In the genomic region with DNA sequence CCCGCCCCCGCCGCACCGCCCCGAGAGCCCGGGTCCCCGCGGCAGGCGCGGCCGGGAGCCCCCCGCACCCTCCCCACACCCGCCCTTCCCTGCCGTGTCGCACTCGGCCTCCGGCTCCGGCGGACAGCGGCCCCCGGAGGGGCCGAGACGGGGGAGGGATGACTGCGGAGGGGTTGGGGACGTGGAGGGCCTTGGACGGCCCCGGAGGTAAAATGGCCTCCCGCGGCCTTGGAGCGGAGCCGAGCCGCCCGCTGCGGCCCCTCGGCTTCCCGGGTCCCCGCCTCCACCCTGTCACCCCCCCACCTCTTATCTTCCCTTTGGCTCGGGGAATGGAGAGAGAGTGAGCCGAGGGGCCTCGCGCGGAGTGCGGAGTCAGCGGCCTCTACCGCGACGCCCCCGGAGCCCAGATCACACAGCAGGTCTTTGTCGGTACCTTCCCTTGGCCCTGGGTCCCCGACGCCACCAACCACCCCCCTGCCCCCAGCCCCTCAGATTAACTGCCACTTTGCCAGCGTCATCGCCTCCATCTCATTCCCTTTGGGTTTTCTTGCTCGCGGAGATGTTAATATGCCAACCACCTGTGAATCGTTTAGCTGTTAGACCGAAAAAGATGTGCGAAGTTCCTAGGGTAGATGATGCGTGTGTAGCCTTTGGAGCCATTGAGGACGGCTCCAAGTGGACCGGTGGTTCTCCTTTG, we compare ENCODE assay signal across 8 mouse cellular contexts. TPM values are rescaled to one million over a fixed set of nuclear protein-coding genes. Genes with fewer than 3 reads are reported as not detected.
DNase-seq lines count a peak whose midpoint lies in the region; ATAC-seq and TF ChIP-seq lines count a peak whose summit lies in the region.

No protein-coding gene starts in this region.

- no peaks in the 10 kb centered on the region for H3K27me3 ChIP-seq in forebrain, embryonic 15.5 days
- H3K27me3 ChIP-seq in hindbrain, postnatal 0 days (ENCODE audit: insufficient read depth, low read length), result no peaks in the 10 kb centered on the region
- no peaks in the 10 kb centered on the region for H3K27me3 ChIP-seq in liver, embryonic 14.5 days (ENCODE audit: control insufficient read depth, insufficient read depth, low read length)
- 0 out of 2 replicates have a peak, but pooled peaks cover 2% of the 10 kb centered on the region for H3K27me3 ChIP-seq in neural tube, embryonic 12.5 days (replicated peaks)
- H3K27me3 ChIP-seq in thymus, adult 2 months (ENCODE audit: control insufficient read depth, insufficient read depth, low read length), result no peaks in the 10 kb centered on the region

- no peaks in the 10 kb centered on the region for H3K9me3 ChIP-seq in forebrain, embryonic 15.5 days
- no peaks in the 10 kb centered on the region for H3K9me3 ChIP-seq in hindbrain, postnatal 0 days (ENCODE audit: low read length)
- no peaks in the 10 kb centered on the region for H3K9me3 ChIP-seq in liver, embryonic 14.5 days (ENCODE audit: control insufficient read depth, low read length)
- no peaks in the 10 kb centered on the region for H3K9me3 ChIP-seq in neural tube, embryonic 12.5 days

- peak overlapping the region; percentile 91 for H3K9ac ChIP-seq in forebrain, embryonic 15.5 days (replicated peaks)
- H3K9ac ChIP-seq in hindbrain, postnatal 0 days (replicated peaks; ENCODE audit: low read length), result peak overlapping the region; percentile 100
- H3K9ac ChIP-seq in liver, embryonic 14.5 days (replicated peaks), result peak overlapping the region; percentile 87
- peak overlapping the region; percentile 98 for H3K9ac ChIP-seq in neural tube, embryonic 12.5 days

- peak; percentile 42 for ATAC-seq in forebrain, embryonic 15.5 days (replicated peaks)
- peak; percentile 55 for ATAC-seq in hindbrain, postnatal 0 days
- ATAC-seq in liver, embryonic 14.5 days (ENCODE audit: insufficient read depth), result peak; percentile 73
- peak; percentile 63 for ATAC-seq in neural tube, embryonic 12.5 days (ENCODE audit: low FRiP score, low read depth)

- peak; percentile 44 for DNase-seq in right cerebral cortex, postnatal 14 days
- DNase-seq in right cerebral cortex, postnatal 36 days (ENCODE audit: low spot score in 2 of 2), result no peak
- DNase-seq in cerebellum, adult 11-12 months, result peak; percentile 67
- DNase-seq in hindbrain, postnatal 0 days (ENCODE audit: low spot score), result peak; percentile 74
- peak; percentile 37 to 58 (median 47) for DNase-seq in liver, embryonic 14.5 days (ENCODE audit: low read depth in 3 of 3, low spot score in 3 of 3)
- DNase-seq in thymus, adult 2 months, result peak; percentile 35

- TF ChIP-seq CTCF in hindbrain, postnatal 0 days (IDR thresholded peaks at IDR 0.05; ENCODE audit: low read depth), result no peak
- TF ChIP-seq CTCF in liver, embryonic 14.5 days (IDR thresholded peaks at IDR 0.05; ENCODE audit: low read depth), result no peak
- TF ChIP-seq CTCF in thymus, adult 2 months (IDR thresholded peaks at IDR 0.05; ENCODE audit: borderline replicate concordance, control insufficient read depth, extremely low read depth, insufficient read depth, low read length, poor library complexity), result no peak

- no peak for TF ChIP-seq EP300 in liver, embryonic 14.5 days (IDR thresholded peaks at IDR 0.05; ENCODE audit: low read depth)

- H3K4me3 ChIP-seq in forebrain, embryonic 15.5 days, result peak overlapping the region; percentile 83
- H3K4me3 ChIP-seq in hindbrain, postnatal 0 days (ENCODE audit: low read length), result peak overlapping the region; percentile 73
- peak overlapping the region; percentile 80 to 88 for H3K4me3 ChIP-seq in liver, embryonic 14.5 days (ENCODE audit: insufficient read depth in 1 of 2, low read depth in 2 of 2, low read length in 2 of 2)
- peak overlapping the region; percentile 100 for H3K4me3 ChIP-seq in neural tube, embryonic 12.5 days
- peak overlapping the region; percentile 95 for H3K4me3 ChIP-seq in thymus, adult 2 months (ENCODE audit: control insufficient read depth, insufficient read depth, low read length)

- H3K36me3 ChIP-seq in forebrain, embryonic 15.5 days, result no peaks in the 10 kb centered on the region
- no peaks in the 10 kb centered on the region for H3K36me3 ChIP-seq in hindbrain, postnatal 0 days (ENCODE audit: insufficient read depth, low read length)
- no peaks in the 10 kb centered on the region; the same call in 1 of the 2 replicates for H3K36me3 ChIP-seq in liver, embryonic 14.5 days (replicated peaks; ENCODE audit: control insufficient read depth, insufficient read depth, low read depth)
- no peaks in the 10 kb centered on the region for H3K36me3 ChIP-seq in neural tube, embryonic 12.5 days
- H3K36me3 ChIP-seq in thymus, adult 2 months (ENCODE audit: control insufficient read depth, insufficient read depth, low read length), result no peaks in the 10 kb centered on the region

- peak overlapping the region; percentile 79 for H3K4me2 ChIP-seq in forebrain, embryonic 15.5 days (replicated peaks)
- peak overlapping the region; percentile 69 for H3K4me2 ChIP-seq in hindbrain, postnatal 0 days (ENCODE audit: low read depth, low read length)
- H3K4me2 ChIP-seq in liver, embryonic 14.5 days (ENCODE audit: low read depth), result peak overlapping the region; percentile 72
- H3K4me2 ChIP-seq in neural tube, embryonic 12.5 days (replicated peaks), result peak overlapping the region; percentile 85

- peaks cover 13% of the 10 kb centered on the region for H3K4me1 ChIP-seq in forebrain, embryonic 15.5 days
- H3K4me1 ChIP-seq in hindbrain, postnatal 0 days (ENCODE audit: insufficient read depth, low read length), result no peaks in the 10 kb centered on the region
- H3K4me1 ChIP-seq in liver, embryonic 14.5 days (replicated peaks; ENCODE audit: control insufficient read depth in 2 of 2, insufficient read depth in 2 of 2, low read length in 1 of 2), result peaks cover 6 to 9% of the 10 kb centered on the region in 2 experiments
- H3K4me1 ChIP-seq in neural tube, embryonic 12.5 days, result peaks cover 15% of the 10 kb centered on the region; the same call in 1 of the 2 replicates
- H3K4me1 ChIP-seq in thymus, adult 2 months (replicated peaks; ENCODE audit: control insufficient read depth, insufficient read depth, low read length), result peaks cover 7% of the 10 kb centered on the region

- WGBS in forebrain, embryonic 15.5 days, result under 1% methylated on average over 54 of the region's 61 CpGs
- WGBS in hindbrain, postnatal 0 days, result under 1% methylated on average over 48 of the region's 61 CpGs
- under 1% methylated on average over 57 of the region's 61 CpGs for WGBS in liver, embryonic 14.5 days (ENCODE audit: insufficient replicate concordance)
- under 1% methylated on average over 60 of the region's 61 CpGs for WGBS in neural tube, embryonic 12.5 days
- under 1% methylated on average over 58 of the region's 61 CpGs for WGBS in thymus, adult 2 months

- TF ChIP-seq POLR2A in thymus, adult 2 months (IDR thresholded peaks at IDR 0.05; ENCODE audit: control insufficient read depth, extremely low read depth, insufficient read depth, low read length, poor library complexity), result no peak

- H3K27ac ChIP-seq in forebrain, embryonic 15.5 days (replicated peaks), result peak overlapping the region; percentile 91
- H3K27ac ChIP-seq in hindbrain, postnatal 0 days, result peak overlapping the region; percentile 97
- peak overlapping the region; percentile 43 for H3K27ac ChIP-seq in liver, embryonic 14.5 days
- peak overlapping the region; percentile 83 for H3K27ac ChIP-seq in neural tube, embryonic 12.5 days
- no peak overlapping the region for H3K27ac ChIP-seq in thymus, adult 2 months (ENCODE audit: control insufficient read depth, insufficient read depth, low read length)

RNA-seq across cellular contexts. Expression of gene Zfr, which starts 0.9 kb away (rescaled TPM):
- 124 and 125 TPM in 2 replicates for polyA plus RNA-seq in forebrain, embryonic 15.5 days (2015; fragmentation: Nextera tagmentation; extraction: Ambion mirVana)
- total RNA-seq in hindbrain, postnatal 0 days (2014; rRNA removed), result 266 and 281 TPM in 2 replicates
- 196 and 219 TPM in 2 replicates for polyA plus RNA-seq in hindbrain, postnatal 0 days (2015; fragmentation: Nextera tagmentation; extraction: Ambion mirVana)
- 17.8 and 21.8 TPM in 2 replicates for polyA plus RNA-seq in liver, embryonic 14.5 days (2012; rRNA removed)
- polyA plus RNA-seq in liver, embryonic 14.5 days (2014; fragmentation: Nextera tagmentation; extraction: Ambion mirVana), result 42.2 and 49.5 TPM in 2 replicates
- 118 and 137 TPM in 2 replicates for polyA plus RNA-seq in neural tube, embryonic 12.5 days (2016; fragmentation: Nextera tagmentation; extraction: Ambion mirVana)
- 218 and 232 TPM in 2 replicates for polyA plus RNA-seq in thymus, adult 2 months (2012; rRNA removed)

Comparison
In these comparisons a context has a peak if more than half of its experiments do, and no peak if none do; other contexts are left out.
1. DNase-seq: peak in right cerebral cortex, postnatal 14 days (single experiment), cerebellum, adult 11-12 months (single experiment), hindbrain, postnatal 0 days (single experiment), liver, embryonic 14.5 days (3 of 3) and thymus, adult 2 months (single experiment); none in right cerebral cortex, postnatal 36 days (0 of 2).
2. Peak in every context shown above with its lines, with median percentiles within 50 percentile points of each other: ATAC-seq, H3K4me2 ChIP-seq, H3K4me3 ChIP-seq and H3K9ac ChIP-seq.